Mouse (Mus musculus) embryonic stem cell, embryonic (primary cell): ENCODE data around the gene Olfr625-ps1.
"Not testable (repeated sequence)": the region's sequence is repeated elsewhere in the genome, so short reads cannot be mapped to it uniquely, and the experiment has no call there.

ENCODE experiments used
- CTCF ChIA-PET, 4 experiments: fragments of 300-600 bp in 2 of 4; fragments of 350-600 bp in 2 of 4; sonication (Branson Sonifier 250); formaldehyde crosslinking; loops; one replicate each; lab custom pipeline; 2022; ENCODE audit warnings: inconsistent platforms in 2 of 4; lab: Charles Lee
- POLR2A ChIA-PET, 4 experiments: fragments of 300-600 bp in 2 of 4; fragments of 350-600 bp in 2 of 4; sonication (Branson Sonifier 250); formaldehyde crosslinking; loops; one replicate each; lab custom pipeline; 2022; ENCODE audit warnings: antibody characterized with exemption in 4 of 4, inconsistent platforms in 1 of 4; lab: Charles Lee

Olfr625-ps1 gene

DNA sequence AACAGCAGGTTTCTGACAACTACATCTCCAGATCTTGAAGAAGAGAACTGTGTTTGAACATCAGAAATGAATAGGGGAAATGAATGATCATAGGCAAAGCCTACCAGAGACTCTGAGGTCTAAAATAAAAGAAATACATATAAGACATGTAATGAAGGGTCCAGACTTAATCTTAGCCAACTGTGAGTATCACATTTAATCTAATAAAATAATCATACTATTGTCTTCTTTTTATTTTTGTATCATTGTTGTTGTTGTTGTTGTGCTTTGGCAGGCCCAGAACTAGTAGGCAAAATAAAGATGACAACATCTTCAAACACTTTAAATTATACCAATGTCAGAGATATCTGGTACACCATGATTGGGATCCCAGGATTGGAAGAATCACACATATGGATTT, at the start of gene Olfr625-ps1:
Olfr625-ps1 (plus strand) TSS at position 301 of the 400 bp plus-strand sequence.
- POLR2A ChIA-PET, result no interaction called here
- CTCF ChIA-PET, result no interaction called here

DNA sequence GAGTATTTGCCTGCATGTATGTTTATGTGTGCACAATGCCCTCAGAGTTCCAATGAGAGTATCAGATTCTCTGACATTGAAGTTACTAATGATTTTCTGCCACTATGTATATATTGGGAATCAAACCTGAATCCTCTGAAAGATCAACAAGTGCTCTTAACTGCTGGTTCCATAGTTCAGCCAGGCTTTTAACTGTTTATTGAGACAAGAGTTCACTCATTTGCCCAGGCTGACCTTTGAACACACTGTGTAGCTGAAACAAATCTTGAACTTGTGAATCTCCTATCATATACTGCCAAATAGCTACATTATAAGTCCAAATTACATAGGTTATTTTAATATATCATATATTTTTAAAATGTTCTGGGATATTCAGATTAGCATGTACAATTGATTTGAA, 45.7 kb upstream of the Olfr625-ps1 start:
- ChIA-PET CTCF (no interaction called here), POLR2A (no interaction called here)

GRCm38 (mm10) chr7:103642602-103643001, 39.9 kb upstream of the Olfr625-ps1 start, which contains the start of gene Olfr622:
Gene Olfr622, minus strand, starts transcription at chr7:103642702.
- CTCF ChIA-PET, result no interaction called here
- POLR2A ChIA-PET, result no interaction called here

DNA sequence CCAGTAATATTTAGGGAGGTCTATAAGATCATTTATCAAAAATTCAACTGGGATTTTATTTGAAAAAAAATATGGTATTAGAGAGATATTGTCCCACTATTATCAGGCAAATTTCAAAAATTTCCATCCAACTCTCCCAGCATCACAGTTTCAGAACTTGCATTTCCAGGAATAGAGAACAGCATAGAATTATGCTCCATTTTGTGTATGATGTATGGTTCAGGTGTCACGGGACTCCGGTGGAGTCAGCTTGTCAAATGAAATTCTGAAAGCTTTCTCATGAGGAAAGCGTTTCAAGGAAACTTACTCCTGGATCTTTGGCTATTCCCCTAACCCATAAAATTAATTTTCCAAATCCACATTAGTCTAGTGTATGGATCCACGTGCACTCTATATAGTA, 38.5 kb upstream of the Olfr625-ps1 start:
- CTCF ChIA-PET, result no interaction called here
- POLR2A ChIA-PET, result no interaction called here

GRCm38 (mm10) chr7:103663598-103663997, 18.9 kb upstream of the Olfr625-ps1 start, which contains the start of gene Olfr623:
Gene Olfr623, minus strand, starts transcription at chr7:103663698.
- POLR2A ChIA-PET, result no interaction called here
- CTCF ChIA-PET, result no interaction called here

DNA sequence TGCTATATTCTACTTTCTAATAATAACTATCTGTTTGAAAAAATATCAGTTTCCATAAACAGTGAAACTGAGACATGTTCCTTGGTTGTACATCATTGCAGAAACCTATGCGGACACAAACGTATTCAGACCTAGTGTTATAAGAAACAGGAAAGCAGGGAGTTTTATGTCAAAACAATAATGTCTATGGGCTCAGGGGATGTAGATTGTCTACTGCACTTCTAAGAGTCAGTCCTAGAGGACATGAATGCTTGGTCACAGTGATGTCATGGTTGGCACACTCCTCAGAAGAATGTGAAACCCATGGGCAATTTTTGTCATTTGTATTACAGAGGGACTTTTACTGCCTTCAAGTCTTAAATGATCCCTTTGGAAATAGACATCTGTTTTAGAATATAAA, 11.4 kb upstream of the Olfr625-ps1 start, which contains the start of gene Olfr624:
Olfr624 (minus strand) TSS at position 101 of the 400 bp plus-strand sequence.
- CTCF ChIA-PET, result no interaction called here
- POLR2A ChIA-PET, result no interaction called here

- POLR2A ChIA-PET, result no interaction called here
- CTCF ChIA-PET, result no interaction called here
Measured at GRCm38 (mm10) chr7:103699469-103699868, 16.9 kb downstream of the Olfr625-ps1 start.

DNA sequence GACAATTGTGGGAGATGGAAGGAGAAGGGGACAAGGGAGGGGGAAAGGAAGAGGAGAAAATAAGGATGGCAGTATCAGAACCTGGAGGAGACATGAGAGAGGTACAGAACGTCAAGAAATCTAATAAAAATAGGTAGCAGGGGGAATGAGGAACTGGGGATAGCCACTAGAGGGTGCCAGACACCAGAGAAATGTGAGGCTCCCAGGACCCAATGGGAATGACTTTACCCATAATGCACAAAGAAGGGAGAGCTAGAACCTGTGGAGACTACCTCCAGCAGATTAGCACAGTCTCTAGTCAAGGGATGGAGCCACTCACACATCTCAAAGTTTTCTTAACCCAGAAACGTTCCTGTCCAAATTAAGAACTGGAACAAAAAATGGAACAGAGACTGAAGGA, 29.5 kb downstream of the Olfr625-ps1 start:
- ChIA-PET POLR2A (no interaction called here), CTCF (interaction anchor here in 1 of 4 experiments (1.0 kb wide), 1 partner anchor 95 kb away, joined by 4 read pairs; no protein-coding TSS in a partner anchor)

GRCm38 (mm10) chr7:103714371-103714770, 31.9 kb downstream of the Olfr625-ps1 start, which contains the start of gene Olfr243:
Gene Olfr243, plus strand, starts transcription at chr7:103714671.
- ChIA-PET POLR2A (no interaction called here), CTCF (no interaction called here)

DNA sequence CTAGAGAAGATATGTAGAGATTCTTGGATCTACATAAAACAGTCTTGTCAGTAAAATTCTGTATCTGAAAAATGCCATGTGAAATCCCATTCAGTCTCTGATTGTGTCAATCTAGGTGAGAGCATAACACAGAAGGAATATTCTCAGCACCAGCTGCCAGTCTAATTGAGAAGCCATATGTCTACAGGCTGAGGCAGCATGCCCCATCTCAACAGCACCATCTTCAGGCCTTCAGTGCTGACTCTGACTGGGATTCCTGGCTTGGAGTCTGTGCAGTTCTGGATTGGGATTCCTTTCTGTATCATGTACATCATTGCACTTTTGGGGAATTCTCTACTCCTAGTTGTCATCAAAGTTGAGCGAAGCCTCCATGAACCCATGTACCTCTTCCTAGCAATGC, 33.9 kb downstream of the Olfr625-ps1 start:
- POLR2A ChIA-PET, CTCF ChIA-PET: not testable (repeated sequence)

- ChIA-PET CTCF (no interaction called here), POLR2A (no interaction called here)
Measured at GRCm38 (mm10) chr7:103730074-103730473, 47.6 kb downstream of the Olfr625-ps1 start, which contains the start of gene Olfr628. Gene Olfr628, plus strand, starts transcription at chr7:103730374.
